Mouse (Mus musculus): ENCODE measurements around the gene Babam2.

The Babam2 gene

DNA sequence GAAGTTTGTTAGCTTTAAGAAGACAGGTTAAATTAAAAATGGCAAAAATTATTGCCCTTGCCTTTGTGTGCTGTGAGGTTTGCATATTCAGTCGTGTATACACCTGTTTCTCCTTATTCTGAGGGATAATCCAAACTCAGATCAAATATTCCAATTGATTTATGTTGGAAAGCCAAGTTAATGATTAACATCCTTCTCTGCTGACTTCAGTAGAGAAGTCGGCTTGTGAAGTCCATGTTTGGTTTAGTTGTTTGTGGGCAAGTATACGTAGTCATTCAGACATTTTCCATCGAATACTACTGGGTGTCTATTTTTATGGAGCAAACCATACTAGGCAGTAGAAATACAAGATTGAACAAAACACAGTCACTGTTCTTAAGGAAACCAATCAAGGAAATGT, 187.5 kb downstream of the Babam2 start:
- DNase-seq (ENCODE audit: low spot score) = no peak

DNA sequence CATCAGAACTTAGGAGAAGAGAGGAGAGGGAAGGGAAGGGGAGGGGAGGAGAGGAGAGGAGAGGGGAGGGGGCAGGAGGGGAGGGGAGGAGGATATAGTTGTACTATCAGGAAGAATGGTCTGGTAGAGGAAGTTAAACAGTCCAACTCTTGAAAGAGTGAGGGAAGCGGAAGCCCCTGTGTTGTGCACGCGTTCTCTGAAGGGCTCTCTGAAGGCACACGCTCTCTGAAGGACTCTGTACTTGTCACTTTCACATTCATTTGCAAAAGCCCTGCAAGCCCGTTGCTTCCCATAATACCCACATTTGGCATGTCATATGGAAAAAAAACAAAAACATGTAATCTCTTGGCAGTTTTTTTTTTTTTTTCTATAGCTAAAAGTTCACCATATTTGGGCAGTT, 190.1 kb downstream of the Babam2 start:
- no peak for DNase-seq (ENCODE audit: low spot score)

DNA sequence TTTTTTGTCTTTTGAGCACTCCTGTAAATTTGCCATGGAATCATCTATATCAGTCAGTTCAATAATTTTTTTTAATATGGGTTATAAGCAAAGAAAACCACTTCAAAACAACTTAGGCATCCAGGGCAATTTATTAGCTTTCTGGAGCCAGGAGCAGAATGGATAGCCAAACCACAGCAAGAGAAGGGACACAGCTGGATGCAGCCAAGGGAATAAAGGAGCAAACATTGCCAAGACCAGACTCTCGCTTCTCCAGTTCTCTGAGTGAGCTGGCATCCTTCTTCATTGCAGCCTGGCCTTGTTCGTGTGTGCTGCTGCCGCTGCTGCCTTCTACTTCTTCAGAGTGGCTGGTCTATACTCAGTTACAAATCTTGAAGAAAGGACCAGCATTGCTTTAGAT, 190.9 kb downstream of the Babam2 start:
- DNase-seq (ENCODE audit: low spot score) = no peak

DNA sequence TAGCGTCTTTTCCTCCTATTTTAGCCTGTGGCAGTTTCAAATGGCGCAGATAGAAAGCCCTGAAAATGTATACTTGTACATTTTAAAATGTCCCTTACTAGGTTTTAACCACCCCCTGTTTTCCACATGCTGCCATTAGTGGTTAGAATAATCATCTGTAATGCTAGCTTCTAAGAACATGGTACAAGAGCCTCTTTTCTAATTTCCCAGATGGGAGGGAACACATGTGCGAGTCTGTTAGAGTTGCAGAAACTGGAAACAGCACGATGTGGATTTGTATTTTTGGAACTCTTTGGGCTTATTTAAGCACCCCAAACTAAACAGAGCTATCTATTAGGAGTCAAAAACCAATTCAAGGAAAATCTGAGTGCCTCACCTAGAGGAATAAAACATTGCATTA, 195.1 kb downstream of the Babam2 start:
- no peak for DNase-seq (ENCODE audit: low spot score)

DNA sequence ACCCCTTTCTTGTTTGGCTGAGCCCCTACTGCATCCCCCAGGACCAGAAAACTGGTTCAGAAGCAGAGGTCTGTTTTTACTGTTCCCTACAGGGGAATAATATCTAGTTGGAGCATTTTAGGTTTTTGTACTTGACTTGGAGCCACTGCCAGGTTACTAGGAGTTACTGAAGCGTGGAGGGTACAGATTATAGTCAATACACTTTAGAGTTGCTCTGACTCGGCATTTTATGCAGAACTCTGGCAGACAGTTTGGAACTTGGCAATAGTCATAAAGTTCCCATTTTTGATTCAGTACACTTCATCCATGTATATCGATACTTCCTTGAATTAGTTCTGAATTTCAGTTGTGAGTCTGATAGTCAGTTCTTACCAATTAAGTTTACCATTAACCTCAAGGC, 202.4 kb downstream of the Babam2 start:
- DNase-seq (ENCODE audit: low spot score) = no peak

DNA sequence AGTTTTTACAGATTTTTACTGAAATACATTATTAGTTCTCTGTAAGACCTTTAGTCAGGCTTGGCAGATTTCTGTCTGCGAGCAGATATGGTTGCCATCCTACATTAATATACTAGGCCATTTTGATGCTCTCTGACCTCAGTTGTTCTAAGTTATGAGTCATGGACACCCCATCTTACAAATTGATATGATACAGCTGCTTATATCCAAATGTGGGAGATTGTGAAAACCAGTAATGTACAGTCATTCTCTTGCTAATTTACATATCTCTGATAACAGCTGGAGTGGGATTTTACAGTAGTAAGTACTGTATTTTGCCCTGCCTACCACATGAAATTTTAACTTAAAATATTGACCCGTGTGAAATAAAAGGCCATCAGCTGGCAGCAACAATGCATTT, 204.7 kb downstream of the Babam2 start:
- no peak for DNase-seq (ENCODE audit: low spot score)

DNA sequence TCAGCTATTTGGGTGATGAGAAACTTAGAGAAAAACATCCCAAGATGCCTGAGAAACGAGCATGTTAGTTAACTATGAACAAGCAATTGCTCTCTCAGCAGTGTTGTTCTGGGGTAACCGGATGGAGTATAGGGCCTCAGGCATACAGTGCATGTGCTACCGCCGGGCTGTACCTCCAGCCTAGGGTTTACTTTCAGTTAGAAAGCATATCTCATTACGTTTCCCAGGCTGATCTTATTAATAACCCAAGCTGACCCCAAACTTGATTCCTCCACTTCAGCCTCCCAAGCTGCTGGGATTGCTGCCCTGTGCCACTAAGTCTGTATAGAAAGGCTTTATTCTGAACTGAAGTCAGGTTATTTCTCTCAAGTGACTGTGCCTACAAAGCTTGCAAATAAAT, 205.4 kb downstream of the Babam2 start:
- DNase-seq (ENCODE audit: low spot score) = no peak

DNA sequence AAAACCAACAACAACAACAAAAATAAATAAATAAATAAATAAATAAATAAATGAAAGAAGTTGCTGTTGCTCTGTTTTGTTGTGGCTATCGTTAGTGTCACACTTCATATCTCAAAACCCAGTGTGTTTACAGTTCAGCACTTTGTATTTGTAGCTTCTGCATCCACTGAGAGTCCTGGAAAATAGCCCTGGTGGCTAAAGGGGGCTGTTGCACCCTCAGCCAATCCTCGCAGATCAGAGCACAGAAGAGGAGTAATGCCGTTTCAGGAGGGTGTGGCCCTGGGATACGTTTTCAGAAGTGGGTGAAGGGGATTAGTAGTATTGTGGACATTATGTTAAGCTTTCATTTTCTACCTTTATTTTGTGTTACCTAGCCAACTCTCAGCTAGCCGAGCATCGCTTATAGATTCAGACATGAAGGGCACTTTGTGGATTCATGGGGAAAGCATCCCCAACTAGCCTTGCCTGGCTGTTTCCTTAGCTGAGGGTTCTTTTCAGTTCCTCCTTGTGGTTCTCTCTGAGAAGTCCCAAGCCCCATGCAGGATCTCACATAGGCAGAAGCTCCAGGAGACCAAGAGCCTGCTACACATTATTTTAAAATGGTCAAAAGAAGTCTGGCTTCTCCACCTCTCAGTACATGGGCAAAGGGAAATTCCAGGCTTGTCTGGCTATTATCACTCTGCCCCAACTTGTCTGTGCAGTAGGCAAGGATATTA, 207.6 kb downstream of the Babam2 start:
- no peak for DNase-seq (ENCODE audit: low spot score)

DNA sequence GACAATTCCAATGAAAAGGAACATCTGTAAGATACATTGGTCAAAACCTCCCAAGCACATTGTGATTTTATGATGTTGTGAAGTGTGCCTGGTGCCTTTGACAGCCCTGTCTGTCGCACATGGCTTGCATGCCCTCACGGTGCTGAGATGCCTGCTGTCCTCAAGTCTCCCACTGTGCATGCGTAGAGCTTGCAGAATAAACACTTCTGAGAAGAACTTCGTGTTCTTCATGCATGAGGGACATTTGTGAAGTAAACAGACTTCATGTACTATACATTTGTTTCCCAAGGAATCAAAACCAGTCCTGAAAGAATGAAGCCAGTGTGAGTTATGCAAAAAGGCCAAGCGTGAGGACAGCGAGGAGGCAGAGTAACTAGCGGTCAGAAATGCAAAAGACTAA, 208.3 kb downstream of the Babam2 start:
- no peak for DNase-seq (ENCODE audit: low spot score)

DNA sequence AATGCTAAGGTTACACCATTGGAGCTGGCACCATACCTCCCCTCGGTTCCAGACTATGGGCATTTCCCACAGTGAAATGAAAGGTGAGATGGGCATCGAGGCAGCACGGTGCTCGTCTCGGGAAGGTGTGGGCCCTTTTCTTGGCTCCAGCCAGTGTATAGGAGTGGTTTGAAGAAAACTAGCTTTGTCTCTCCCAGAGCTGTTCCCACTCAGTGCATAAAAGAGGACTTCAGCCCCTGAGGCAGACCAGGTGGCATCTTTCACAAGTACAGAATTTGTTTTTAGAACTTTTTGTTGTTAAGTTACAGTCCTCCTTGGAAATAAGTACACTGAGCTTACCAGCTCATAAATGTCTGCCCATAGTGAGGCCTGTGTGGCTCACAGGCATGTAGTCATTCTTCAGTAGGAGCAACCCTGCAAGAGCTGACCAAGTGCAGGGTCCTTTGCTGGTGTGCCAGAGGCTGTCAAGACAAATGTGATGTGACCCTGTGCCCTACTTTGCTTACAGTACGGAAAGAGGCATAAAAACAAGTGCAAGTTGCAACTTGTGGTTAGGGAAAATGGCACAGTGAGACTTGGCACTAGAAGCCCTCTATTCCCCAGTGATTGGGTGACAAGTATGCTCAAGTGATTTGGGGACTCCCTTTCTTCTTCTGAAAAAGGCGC, 208.9 kb downstream of the Babam2 start:
- DNase-seq (ENCODE audit: low spot score) = no peak

DNA sequence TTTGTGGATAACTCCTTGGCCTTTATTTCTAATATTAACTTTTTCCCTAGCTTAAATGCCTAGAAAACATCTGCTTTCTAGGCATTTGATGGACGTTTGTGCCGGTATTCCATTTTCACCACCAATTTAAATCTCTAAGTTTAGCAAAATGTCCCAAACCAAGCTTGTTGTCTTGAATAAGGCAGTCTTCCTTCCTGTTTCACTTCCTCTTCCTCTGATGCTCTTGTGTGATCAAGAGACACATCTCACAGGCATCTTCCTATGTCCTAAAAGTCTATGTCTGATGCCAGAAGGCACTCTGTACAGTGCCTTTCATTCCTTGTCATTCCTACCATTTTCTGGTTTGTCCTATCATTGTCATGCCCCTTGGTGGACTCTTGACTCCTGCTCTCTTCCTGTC, 210.5 kb downstream of the Babam2 start:
- DNase-seq (ENCODE audit: low spot score) = no peak

DNA sequence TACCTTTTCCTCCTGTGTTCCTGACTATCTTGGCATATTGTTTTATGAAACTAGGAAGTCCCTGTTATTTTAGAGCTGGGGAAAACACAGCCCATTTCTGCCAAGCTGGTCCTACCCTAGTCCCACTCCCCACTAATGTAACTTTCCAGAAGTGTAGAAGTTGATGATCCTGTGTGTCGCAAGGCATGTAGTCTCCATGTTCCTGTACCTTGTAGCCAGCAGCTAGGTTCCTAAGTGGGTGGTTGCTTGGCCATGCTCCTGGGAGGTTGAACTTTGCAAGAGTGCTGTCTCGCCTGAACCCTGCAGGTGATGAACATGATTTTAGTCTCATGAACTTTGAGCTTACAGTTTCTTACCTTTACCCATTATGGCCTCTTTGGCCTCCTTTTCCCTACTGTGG, 211.3 kb downstream of the Babam2 start:
- DNase-seq (ENCODE audit: low spot score) = no peak

DNA sequence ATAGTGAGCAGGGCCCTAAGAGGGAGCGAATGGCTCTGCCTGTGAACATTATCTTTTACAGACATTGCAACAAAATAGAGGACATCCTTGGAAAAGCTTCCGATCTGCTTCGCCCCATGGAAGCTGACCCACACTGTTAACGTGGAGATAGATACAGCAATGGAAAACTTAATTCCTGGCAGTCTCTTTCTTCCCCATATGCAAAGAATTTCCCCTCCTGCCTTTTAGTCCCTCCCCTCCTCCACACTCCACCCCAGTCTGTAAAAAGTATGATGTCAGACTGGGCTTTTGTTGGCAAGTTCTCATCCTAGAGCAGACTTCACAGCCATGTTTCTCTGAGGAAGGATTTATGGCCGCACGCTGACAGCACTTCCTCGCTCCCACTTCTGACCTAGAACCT, 218.8 kb downstream of the Babam2 start:
- DNase-seq (ENCODE audit: low spot score) = no peak

DNA sequence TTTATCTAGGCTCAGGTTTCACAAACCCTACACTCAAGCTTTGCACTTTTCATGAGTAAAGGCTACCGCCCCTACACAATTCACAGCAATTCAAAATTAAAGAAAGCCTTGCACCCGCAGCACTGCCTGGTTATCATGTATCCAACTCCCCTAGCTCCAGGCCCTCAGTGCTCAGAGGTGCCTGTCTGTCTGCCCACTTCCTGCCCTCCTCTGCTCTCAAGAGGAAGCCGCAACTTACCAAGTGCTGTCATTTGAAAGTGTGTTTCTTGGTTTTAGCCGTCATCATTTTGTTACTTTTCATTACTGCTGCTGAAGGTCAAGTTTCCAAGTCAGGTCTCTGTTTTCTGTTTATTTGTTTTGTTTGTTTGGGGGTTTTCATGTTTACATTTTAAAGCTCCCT, 221.1 kb downstream of the Babam2 start:
- DNase-seq (ENCODE audit: low spot score) = no peak

DNA sequence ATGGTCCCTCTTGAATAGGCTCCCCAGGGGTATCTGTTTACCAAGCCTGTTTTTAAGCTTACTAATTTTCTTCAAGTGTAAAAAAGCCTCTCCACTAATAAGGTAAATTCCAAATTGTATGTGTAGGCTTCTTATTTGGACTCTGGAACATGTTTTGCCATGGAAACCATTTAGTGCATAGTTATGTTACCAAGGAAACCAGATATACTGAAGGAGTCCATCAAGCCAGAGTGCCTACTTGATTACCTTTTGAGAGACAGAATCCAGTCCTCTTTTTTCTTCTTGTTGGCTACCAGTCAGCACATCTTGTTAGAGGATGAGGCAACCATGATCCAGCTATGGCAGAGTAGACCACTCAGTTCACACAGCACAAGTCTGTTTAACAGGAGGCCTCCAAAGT, 222.6 kb downstream of the Babam2 start:
- DNase-seq (ENCODE audit: low spot score) = no peak

DNA sequence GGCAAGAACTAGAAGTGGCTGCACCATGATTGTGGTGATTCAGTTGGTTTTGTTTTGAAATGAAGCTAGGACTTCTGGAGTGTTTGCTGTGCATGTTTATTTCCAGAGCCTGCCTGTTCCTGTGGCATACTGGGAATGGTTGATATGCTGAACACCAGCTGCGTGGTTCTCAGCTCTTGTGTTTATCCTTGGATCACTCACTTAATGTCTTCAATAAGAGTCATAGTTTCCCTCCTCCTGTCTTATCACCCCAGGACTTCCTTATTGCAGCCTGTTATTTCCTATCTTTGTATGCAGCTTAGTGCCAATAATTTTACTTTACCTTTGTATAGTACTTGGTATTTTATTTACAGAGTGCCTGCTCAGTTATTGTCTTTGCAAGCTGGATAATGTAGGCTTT, 223.4 kb downstream of the Babam2 start:
- no peak for DNase-seq (ENCODE audit: low spot score)

DNA sequence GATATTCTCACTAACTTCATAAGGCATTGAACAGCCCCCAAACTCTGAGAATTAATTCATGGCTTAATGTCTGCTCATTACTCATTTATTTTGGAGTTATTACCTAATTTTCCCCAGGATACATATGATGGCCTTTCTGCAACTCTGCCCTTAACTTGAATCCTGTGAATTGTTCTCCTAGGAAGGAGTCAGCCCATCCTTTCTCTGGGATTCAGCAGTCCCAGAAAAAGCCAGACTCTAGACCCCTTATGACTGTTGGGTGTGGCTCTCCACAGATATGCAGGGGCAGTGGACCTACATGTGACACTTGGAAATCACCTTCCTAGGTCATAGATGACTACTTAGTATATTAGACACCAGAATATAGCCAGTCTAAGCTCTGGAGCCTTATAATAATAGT, 226.6 kb downstream of the Babam2 start:
- no peak for DNase-seq (ENCODE audit: low spot score)

DNA sequence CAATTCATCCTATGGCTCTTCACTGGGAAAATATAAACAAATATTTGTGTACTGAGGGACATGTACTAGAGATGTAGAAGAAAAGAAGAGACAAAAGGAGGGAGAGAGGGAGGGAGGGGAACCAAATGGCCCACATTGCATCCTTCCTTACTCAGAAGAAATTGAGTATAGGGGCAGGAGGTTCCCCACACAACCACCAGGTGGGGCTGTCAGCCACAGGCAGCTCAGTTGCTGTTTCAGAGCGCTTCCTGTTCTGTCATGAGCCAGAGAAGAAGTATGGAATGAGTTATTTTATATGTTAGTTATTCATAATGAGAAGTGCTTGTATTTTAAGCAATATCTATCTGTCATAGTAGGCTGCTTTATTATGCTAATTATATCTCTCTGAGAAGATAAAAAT, 229.1 kb downstream of the Babam2 start:
- no peak for DNase-seq (ENCODE audit: low spot score)

DNA sequence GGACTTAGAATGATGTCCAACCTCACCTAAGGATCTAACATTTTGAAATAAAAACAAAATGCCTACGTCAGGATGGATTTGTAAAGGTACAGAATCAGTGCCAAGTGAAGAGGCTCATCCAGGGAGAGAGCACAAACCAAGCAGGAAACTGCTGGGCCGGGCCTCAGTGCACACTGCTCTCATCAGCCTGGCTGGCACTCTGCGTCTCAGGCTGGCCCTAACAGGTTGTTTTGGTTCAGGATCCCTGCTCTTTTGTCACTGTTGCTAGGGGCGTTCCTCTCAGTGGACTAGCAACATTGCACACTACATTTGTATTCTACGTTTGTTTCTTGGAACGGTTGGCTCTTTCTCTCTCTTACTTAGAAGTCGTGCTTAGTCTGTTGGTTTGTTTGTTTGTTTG, 231.5 kb downstream of the Babam2 start:
- DNase-seq (ENCODE audit: low spot score) = no peak

DNA sequence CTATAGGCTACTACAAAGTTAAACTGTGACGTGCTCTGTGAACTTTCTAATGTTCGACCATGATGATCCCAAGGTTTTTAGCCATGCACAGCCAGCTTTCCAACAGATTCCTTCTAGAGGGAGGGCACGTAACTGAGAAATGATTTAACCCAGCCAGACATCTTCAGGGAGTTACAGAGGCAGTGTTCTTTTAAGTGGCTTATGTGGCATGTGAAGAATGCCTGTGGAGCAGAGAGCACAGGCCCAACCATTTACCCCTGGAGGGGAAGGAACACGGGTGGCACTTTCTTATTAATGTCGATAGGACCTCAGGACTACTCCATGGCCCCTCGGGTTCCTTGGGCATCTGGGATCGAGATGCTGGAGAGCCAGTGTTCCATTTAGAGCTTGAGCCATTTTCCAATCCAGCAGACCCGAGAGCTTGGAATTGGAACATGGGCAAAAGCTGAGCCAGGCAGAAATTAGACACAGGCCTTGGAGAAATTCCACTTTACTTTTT, 233.7 kb downstream of the Babam2 start:
- DNase-seq (ENCODE audit: low spot score) = no peak

DNA sequence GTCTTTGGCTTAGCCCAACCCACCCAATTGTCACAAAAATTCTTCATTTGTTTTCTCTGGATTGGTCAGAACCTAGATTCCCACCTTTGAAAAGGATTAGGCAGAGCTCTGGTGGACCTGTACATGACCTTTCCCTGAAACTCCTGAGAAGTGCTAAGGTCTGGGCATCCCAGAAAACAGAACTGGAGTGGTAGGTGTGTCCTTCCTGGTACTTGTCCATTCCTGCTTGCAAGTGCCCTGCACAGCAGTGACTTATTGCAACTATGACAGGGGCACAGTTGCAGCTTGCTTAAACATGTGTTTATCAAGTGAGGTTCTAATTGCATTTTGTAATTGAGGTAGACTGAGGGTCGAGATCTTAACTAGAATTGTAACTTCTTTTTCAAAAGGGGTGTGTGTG, 234.2 kb downstream of the Babam2 start:
- no peak for DNase-seq (ENCODE audit: low spot score)

DNA sequence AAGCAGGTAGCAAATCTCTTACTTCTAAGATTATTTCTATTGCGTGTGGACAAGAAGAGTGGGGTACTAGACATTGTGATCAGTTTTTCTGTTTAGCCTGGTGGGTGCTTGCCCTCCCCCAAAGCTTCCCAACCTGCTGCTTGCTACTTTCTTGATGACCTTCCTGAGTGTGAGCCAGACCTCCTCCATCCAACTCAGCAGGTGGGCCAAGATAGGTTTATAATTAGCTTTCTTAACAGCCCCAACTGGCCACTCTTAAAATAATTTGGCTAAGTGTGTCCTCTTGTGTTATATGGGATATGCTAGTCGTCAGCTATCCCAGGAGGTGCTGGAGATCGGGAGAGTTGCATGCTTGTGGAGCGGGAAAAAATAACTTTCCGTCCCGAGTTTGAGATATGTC, 235.8 kb downstream of the Babam2 start:
- DNase-seq (ENCODE audit: low spot score) = no peak

DNA sequence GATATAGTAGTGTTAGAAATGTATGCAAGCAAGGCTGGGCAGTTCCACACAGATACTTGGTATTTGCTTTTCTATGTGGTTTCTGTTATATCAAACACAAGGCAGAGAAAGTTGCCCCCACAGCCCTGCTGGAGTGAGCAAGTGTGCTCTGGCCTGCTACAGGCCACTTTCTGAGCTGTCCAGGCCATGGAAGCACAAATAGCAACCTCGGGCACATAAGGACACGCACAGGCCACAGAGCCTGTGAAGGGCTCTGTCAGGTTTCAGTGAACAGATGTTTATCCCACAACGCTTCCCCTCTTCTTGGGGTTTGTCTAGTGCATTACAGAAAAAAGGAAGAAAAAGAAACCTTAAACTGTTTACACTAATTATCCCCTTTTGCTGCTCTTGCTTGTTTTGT, 236.9 kb downstream of the Babam2 start:
- no peak for DNase-seq (ENCODE audit: low spot score)

DNA sequence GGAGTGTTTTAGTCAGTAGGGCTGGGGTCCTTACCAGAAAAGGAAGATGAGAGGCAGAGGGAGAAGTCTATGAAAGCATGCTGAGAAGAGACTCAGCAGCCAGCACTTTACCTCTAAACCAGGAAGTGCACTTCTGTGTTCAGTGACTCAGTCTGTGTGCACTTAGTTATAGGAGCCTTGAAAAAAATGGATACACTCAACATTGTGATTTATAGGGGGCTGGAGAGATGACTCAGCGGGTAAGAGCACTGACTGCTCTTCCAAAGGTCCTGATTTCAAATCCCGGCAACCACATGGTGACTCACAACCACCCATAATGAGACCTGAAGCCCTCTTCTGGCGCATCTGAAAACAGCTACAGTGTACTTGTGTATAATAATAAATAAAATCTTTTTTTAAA, 238.5 kb downstream of the Babam2 start:
- DNase-seq (ENCODE audit: low spot score) = no peak
